ENCODE assay signal across 8 mouse cellular contexts in genomic region chr2:165914298-165914697, GRCm38 (mm10). TPM values are rescaled to one million over a fixed set of nuclear protein-coding genes. Genes with fewer than 3 reads are reported as not detected.
DNase-seq lines count a peak whose midpoint lies in the region; ATAC-seq and TF ChIP-seq lines count a peak whose summit lies in the region.

No protein-coding gene starts in this region.

- peak; percentile 88 for ATAC-seq in erythroid progenitor cell, adult 5-6 weeks (replicated peaks; ENCODE audit: low FRiP score, poor library complexity, severe bottlenecking)
- ATAC-seq in heart, embryonic 13.5 days (ENCODE audit: extremely low read depth, insufficient number of reproducible peaks, low FRiP score, low TSS enrichment), result peak; percentile 78
- ATAC-seq in kidney, postnatal 0 days (replicated peaks; ENCODE audit: low FRiP score, low read depth), result peak; percentile 75
- peak; percentile 74 for ATAC-seq in liver, embryonic 11.5 days (replicated peaks; ENCODE audit: low FRiP score)
- peak; percentile 64 for ATAC-seq in stomach, embryonic 14.5 days (ENCODE audit: insufficient number of reproducible peaks, insufficient read depth, low FRiP score, low read depth)

- H3ac ChIP-seq in C2C12 (ENCODE audit: control insufficient read depth, insufficient read length, low read depth), result no peak overlapping the region

- H3K27me3 ChIP-seq in C2C12 (ENCODE audit: control insufficient read depth, insufficient read depth, insufficient read length), result no peaks in the 10 kb centered on the region
- no peaks in the 10 kb centered on the region for H3K27me3 ChIP-seq in heart, embryonic 13.5 days (replicated peaks)
- no peaks in the 10 kb centered on the region for H3K27me3 ChIP-seq in kidney, postnatal 0 days (ENCODE audit: insufficient read depth, low read length)
- no peaks in the 10 kb centered on the region for H3K27me3 ChIP-seq in liver, embryonic 11.5 days (replicated peaks; ENCODE audit: control insufficient read depth, insufficient read depth, low read length)
- no peaks in the 10 kb centered on the region for H3K27me3 ChIP-seq in stomach, embryonic 14.5 days (ENCODE audit: control insufficient read depth, insufficient read depth, low read length)

- H3K36me3 ChIP-seq in C2C12 (ENCODE audit: control insufficient read depth, insufficient read depth), result no peaks in the 10 kb centered on the region
- no peaks in the 10 kb centered on the region for H3K36me3 ChIP-seq in heart, embryonic 13.5 days
- no peaks in the 10 kb centered on the region for H3K36me3 ChIP-seq in kidney, postnatal 0 days (ENCODE audit: insufficient read depth, low read length)
- H3K36me3 ChIP-seq in liver, embryonic 11.5 days (ENCODE audit: control insufficient read depth, insufficient read depth, low read length), result no peaks in the 10 kb centered on the region
- no peaks in the 10 kb centered on the region for H3K36me3 ChIP-seq in stomach, embryonic 14.5 days (ENCODE audit: control insufficient read depth, insufficient read depth, low read length)

- peak overlapping the region; percentile 87 for H3K27ac ChIP-seq in heart, embryonic 13.5 days (replicated peaks)
- peak overlapping the region; percentile 50; the same call in 1 of the 2 replicates for H3K27ac ChIP-seq in kidney, postnatal 0 days
- no peak overlapping the region for H3K27ac ChIP-seq in liver, embryonic 11.5 days (ENCODE audit: low read depth, low read length)
- 0 out of 2 replicates have a peak overlapping the region, but pooled peaks have one; percentile 2 for H3K27ac ChIP-seq in stomach, embryonic 14.5 days (ENCODE audit: low read length)

- peak; percentile 97 for TF ChIP-seq CTCF in C2C12 (IDR thresholded peaks at IDR 0.05; ENCODE audit: control insufficient read depth, insufficient read depth, insufficient read length)
- peak; percentile 100 for TF ChIP-seq CTCF in kidney, postnatal 0 days (IDR thresholded peaks at IDR 0.05; ENCODE audit: low read depth)

- H3K4me2 ChIP-seq in heart, embryonic 13.5 days, result peak overlapping the region; percentile 55
- H3K4me2 ChIP-seq in kidney, postnatal 0 days (ENCODE audit: low read length), result no peak overlapping the region
- no peak overlapping the region for H3K4me2 ChIP-seq in liver, embryonic 11.5 days
- no peak overlapping the region for H3K4me2 ChIP-seq in stomach, embryonic 14.5 days (replicated peaks; ENCODE audit: low read depth, low read length)

- H3K9ac ChIP-seq in heart, embryonic 13.5 days, result peak overlapping the region; percentile 53
- H3K9ac ChIP-seq in kidney, postnatal 0 days (ENCODE audit: low read depth, low read length), result no peak overlapping the region
- H3K9ac ChIP-seq in liver, embryonic 11.5 days (ENCODE audit: low read depth, low read length), result no peak overlapping the region
- H3K9ac ChIP-seq in stomach, embryonic 14.5 days (replicated peaks; ENCODE audit: low read depth, low read length), result no peak overlapping the region

- 3% methylated on average over 11 of the region's 11 CpGs for WGBS in heart, embryonic 13.5 days
- 24% methylated on average over 11 of the region's 11 CpGs for WGBS in kidney, postnatal 0 days
- whole genome bisulfite sequencing in liver, embryonic 11.5 days, result 24% methylated on average over 11 of the region's 11 CpGs
- WGBS in stomach, embryonic 14.5 days, result 23% methylated on average over 11 of the region's 11 CpGs

- peaks cover 13% of the 10 kb centered on the region for H3K4me1 ChIP-seq in heart, embryonic 13.5 days
- no peaks in the 10 kb centered on the region for H3K4me1 ChIP-seq in kidney, postnatal 0 days (replicated peaks; ENCODE audit: insufficient read depth, low read length)
- H3K4me1 ChIP-seq in liver, embryonic 11.5 days (replicated peaks; ENCODE audit: control insufficient read depth, insufficient read depth, low read length), result no peaks in the 10 kb centered on the region
- no peaks in the 10 kb centered on the region for H3K4me1 ChIP-seq in stomach, embryonic 14.5 days (ENCODE audit: control insufficient read depth, insufficient read depth, low read length)

- H3K9me3 ChIP-seq in heart, embryonic 13.5 days, result no peaks in the 10 kb centered on the region
- no peaks in the 10 kb centered on the region for H3K9me3 ChIP-seq in kidney, postnatal 0 days (replicated peaks; ENCODE audit: low read length)
- no peaks in the 10 kb centered on the region for H3K9me3 ChIP-seq in liver, embryonic 11.5 days (ENCODE audit: control insufficient read depth, low read length)
- no peaks in the 10 kb centered on the region for H3K9me3 ChIP-seq in stomach, embryonic 14.5 days (ENCODE audit: control insufficient read depth, low read depth, low read length)

- peak; percentile 55 for DNase-seq in brain, embryonic 18.5 days (ENCODE audit: low read depth, low spot score)
- peak; percentile 95 for DNase-seq in kidney, postnatal 0 days (ENCODE audit: low spot score)
- DNase-seq in liver, embryonic 11.5 days (ENCODE audit: low spot score), result peak; percentile 88
- peak; percentile 89 for DNase-seq in naive thymus-derived CD4-positive, alpha-beta T cell, adult 2 months (ENCODE audit: low read depth)

- no peaks in the 10 kb centered on the region for H3K79me3 ChIP-seq in C2C12 (ENCODE audit: low read depth)

- H3K4me3 ChIP-seq in C2C12 (ENCODE audit: insufficient read depth, poor library complexity, severe bottlenecking), result no peak overlapping the region
- no peak overlapping the region for H3K4me3 ChIP-seq in heart, embryonic 13.5 days
- no peak overlapping the region for H3K4me3 ChIP-seq in kidney, postnatal 0 days (replicated peaks; ENCODE audit: low read depth, low read length)
- no peak overlapping the region for H3K4me3 ChIP-seq in liver, embryonic 11.5 days (ENCODE audit: low read depth, low read length)
- H3K4me3 ChIP-seq in stomach, embryonic 14.5 days (ENCODE audit: low read depth, low read length), result no peak overlapping the region

- H3K79me2 ChIP-seq in C2C12 (ENCODE audit: control insufficient read depth, insufficient read depth), result no peaks in the 10 kb centered on the region

TF ChIP-seq in C2C12, 6 proteins besides CTCF, POLR2A, EP300 and RAD21:
- TF ChIP-seq FOSL1 (IDR thresholded peaks at IDR 0.05; ENCODE audit: insufficient read depth, low read length, poor library complexity, severe bottlenecking) (no peak), MAX (IDR thresholded peaks at IDR 0.05) (no peak), CEBPB (IDR thresholded peaks at IDR 0.05; ENCODE audit: low read depth) (no peak), MYOG (IDR thresholded peaks at IDR 0.05; ENCODE audit: control insufficient read depth, extremely low read depth, insufficient read length) (no peak), USF1 (IDR thresholded peaks at IDR 0.05; ENCODE audit: low read depth) (no peak), MYOD1 (IDR thresholded peaks at IDR 0.05; ENCODE audit: control insufficient read depth, insufficient read length, low read depth) (no peak)
TF ChIP-seq in C2C12: peak in this region for 0.

RNA-seq across cellular contexts. Expression of gene Zmynd8, which starts 15.5 kb away (rescaled TPM):
- 20.7 TPM for polyA plus RNA-seq in C2C12 (2012; fragmentation: generic; extraction: Trizol)
- total RNA-seq in erythroid progenitor cell, adult 5-6 weeks (2015; ENCODE audit: low replicate concordance), result 55.3 and 129 TPM in 2 replicates
- total RNA-seq in erythroid progenitor cell, adult 5-6 weeks (2017; ENCODE audit: low replicate concordance), result 59.5 and 85.9 TPM in 2 replicates
- 41.5 and 42.4 TPM in 2 replicates for polyA plus RNA-seq in heart, embryonic 13.5 days (2015; fragmentation: Nextera tagmentation; extraction: Ambion mirVana)
- 39.6 and 41.7 TPM in 2 replicates for polyA plus RNA-seq in kidney, postnatal 0 days (2015; fragmentation: Nextera tagmentation; extraction: Ambion mirVana)
- 49.1 and 55.8 TPM in 2 replicates for polyA plus RNA-seq in liver, embryonic 11.5 days (2014; fragmentation: Nextera tagmentation; extraction: Ambion mirVana)
- polyA plus RNA-seq in stomach, embryonic 14.5 days (2014; fragmentation: Nextera tagmentation; extraction: Ambion mirVana), result 53.1 and 57.6 TPM in 2 replicates
